Mouse (Mus musculus) embryonic facial prominence, embryonic 14.5 days (tissue): ENCODE results near the gene Gm20873. TPM values are rescaled to one million over a fixed set of nuclear protein-coding genes. Genes with fewer than 3 reads are reported as not detected.
"Not testable (repeated sequence)": the region's sequence is repeated elsewhere in the genome, so short reads cannot be mapped to it uniquely, and the experiment has no call there.

Source experiments
- ATAC-seq: fragments of 200-750 bp; cut with Nextera tagmentation; 2 replicates; pipeline ENCODE4 v1.8.0; 2017; ENCODE audit warnings: low read depth, moderate number of reproducible peaks, moderate TSS enrichment
- DNase-seq: peaks from one replicate; pipeline ENCODE4 v3.0.0-alpha.2; 2015; ENCODE audit warnings: low spot score
- H3K27ac ChIP-seq: fragments of 300-500 bp; sonication (generic); replicated peaks from 2 replicates; pipeline ENCODE4 v1.5.1; 2014; ENCODE audit warnings: low read depth, mild to moderate bottlenecking, low read length, moderate library complexity
- H3K27me3 ChIP-seq: fragments of 300-500 bp; sonication (generic); replicated peaks from 2 replicates; pipeline ENCODE4 v1.6.1; 2014; ENCODE audit warnings: low read length; ENCODE audit not compliant: control insufficient read depth, insufficient read depth
- H3K36me3 ChIP-seq: fragments of 300-500 bp; sonication (generic); 2 replicates; pipeline ENCODE4 v1.6.1; 2014; ENCODE audit warnings: low read length, mixed read lengths; ENCODE audit not compliant: control insufficient read depth, insufficient read depth
- H3K4me1 ChIP-seq: fragments of 300-500 bp; sonication (generic); 2 replicates; pipeline ENCODE4 v1.6.1; 2014; ENCODE audit warnings: antibody characterized with exemption, low read length; ENCODE audit not compliant: control insufficient read depth, insufficient read depth
- H3K4me2 ChIP-seq: fragments of 300-500 bp; sonication (generic); 2 replicates; pipeline ENCODE4 v1.6.1; 2014; ENCODE audit warnings: low read depth, mild to moderate bottlenecking, low read length, moderate library complexity, mixed read lengths
- H3K4me3 ChIP-seq: fragments of 300-500 bp; sonication (generic); 2 replicates; pipeline ENCODE4 v1.5.1; 2014; ENCODE audit warnings: low read depth, mild to moderate bottlenecking, low read length
- H3K9ac ChIP-seq: fragments of 300-500 bp; sonication (generic); 2 replicates; pipeline ENCODE4 v1.6.1; 2014; ENCODE audit warnings: low read depth, mild to moderate bottlenecking, low read length, moderate library complexity, mixed read lengths
- H3K9me3 ChIP-seq: fragments of 300-500 bp; sonication (generic); 2 replicates; pipeline ENCODE4 v1.6.1; 2016; ENCODE audit warnings: low read length; ENCODE audit not compliant: control insufficient read depth
- WGBS: fragments of 180-500 bp; shearing (Covaris S2); extraction: QIAGEN DNeasy Blood & Tissue Kit; methylation state at CpG from one replicate; pipeline ENCODE4 v1.1.7; 2014; 5-methylcytosine and 5-hydroxymethylcytosine counted together
- polyA plus RNA-seq: library from polyadenylated mRNA; unstranded; fragments of >200 nt; fragmentation: Nextera tagmentation; extraction: Ambion mirVana; gene quantifications from 2 replicates; pipeline ENCODE4 v1.2.1, GENCODE M21; 2014

Gene Gm20873
- not detected in 2 replicates for polyA plus RNA-seq

DNA sequence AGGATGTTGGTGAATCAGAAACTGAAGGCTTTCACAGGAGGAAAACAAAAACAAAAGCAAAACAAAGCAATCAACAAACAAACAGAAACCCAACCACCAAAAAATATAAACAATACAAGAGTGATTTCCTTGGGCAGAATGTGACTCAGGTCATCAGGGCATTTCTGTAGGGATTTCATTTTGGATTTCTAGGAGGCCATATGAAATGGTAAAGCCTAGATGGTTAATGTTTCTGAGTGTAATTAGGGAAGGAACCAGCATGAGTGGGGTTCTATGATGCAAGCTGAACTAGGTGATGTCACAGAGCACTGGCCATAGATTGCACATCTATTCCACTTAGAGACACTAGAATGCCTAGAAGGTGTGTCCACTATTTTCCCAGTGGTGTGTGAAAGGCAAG lies at the start of gene Gm20873:
Gene Gm20873 (plus strand): TSS at position 301 of the 400 bp plus-strand sequence.
- not testable (repeated sequence) for H3K9ac ChIP-seq, H3K4me2 ChIP-seq, H3K27ac ChIP-seq, H3K4me3 ChIP-seq, DNase-seq, ATAC-seq, H3K27me3 ChIP-seq, H3K9me3 ChIP-seq, H3K4me1 ChIP-seq, H3K36me3 ChIP-seq

DNA sequence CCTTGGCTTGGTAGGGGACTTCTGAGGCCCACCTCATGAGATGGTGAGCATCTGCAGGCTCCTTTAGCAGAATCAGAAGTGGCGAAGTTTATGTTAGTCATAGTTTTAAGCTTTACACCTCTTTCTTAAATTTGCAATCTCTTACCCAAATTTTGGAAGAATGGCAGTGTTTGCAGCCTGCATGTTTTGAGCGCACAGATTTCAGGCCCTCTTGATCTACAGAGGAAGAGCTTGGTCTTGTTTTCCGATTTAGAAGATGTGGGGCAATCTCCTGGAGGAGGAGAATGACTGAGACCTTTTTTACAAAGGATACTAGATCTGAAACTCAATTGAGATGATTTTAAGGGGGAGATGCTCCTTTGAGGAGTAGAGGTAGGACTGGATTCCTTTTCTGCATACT lies 29.0 kb upstream of the Gm20873 start, which contains the start of gene Gm21746:
Gene Gm21746 (minus strand): TSS at position 101 of the 400 bp plus-strand sequence.
- not testable (repeated sequence) for H3K4me1 ChIP-seq, H3K36me3 ChIP-seq, H3K9ac ChIP-seq, H3K9me3 ChIP-seq, DNase-seq, ATAC-seq, H3K4me3 ChIP-seq, H3K27me3 ChIP-seq, H3K4me2 ChIP-seq, H3K27ac ChIP-seq
- WGBS: 71% methylated on average over 2 of the region's 3 CpGs

Other genes starting within 250 kb of the Gm20873 start
- not detected in 2 replicates for gene Gm21746, start 29.1 kb upstream of the Gm20873 start, polyA plus RNA-seq